Mouse (Mus musculus) intestine, embryonic 16.5 days (tissue): Measurements from ENCODE around the gene Mccc1. TPM values are rescaled to one million over a fixed set of nuclear protein-coding genes. Genes with fewer than 3 reads are reported as not detected.

Experiments used
- ATAC-seq: fragments of 200-750 bp; cut with Nextera tagmentation; 2 replicates; pipeline ENCODE4 v1.8.0; 2017; ENCODE audit warnings: moderate TSS enrichment, moderate library complexity
- H3K27ac ChIP-seq: fragments of 300-500 bp; sonication (generic); 2 replicates; pipeline ENCODE4 v1.5.1; 2014; ENCODE audit warnings: mild to moderate bottlenecking, low read length
- H3K27me3 ChIP-seq: fragments of 300-500 bp; sonication (generic); replicated peaks from 2 replicates; pipeline ENCODE4 v1.6.1; 2014; ENCODE audit warnings: low read length, control low read depth, mixed read lengths; ENCODE audit not compliant: control insufficient read depth, insufficient read depth
- H3K36me3 ChIP-seq: fragments of 300-500 bp; sonication (generic); 2 replicates; pipeline ENCODE4 v1.6.1; 2014; ENCODE audit warnings: low read length, control low read depth; ENCODE audit not compliant: control insufficient read depth, insufficient read depth
- H3K4me1 ChIP-seq: fragments of 300-500 bp; sonication (generic); 2 replicates; pipeline ENCODE4 v1.6.1; 2014; ENCODE audit warnings: low read length, control low read depth, mixed read lengths; ENCODE audit not compliant: control insufficient read depth, insufficient read depth
- H3K4me2 ChIP-seq: fragments of 300-500 bp; sonication (generic); 2 replicates; pipeline ENCODE4 v1.6.1; 2014; ENCODE audit warnings: low read depth, low read length, control low read depth
- H3K4me3 ChIP-seq: fragments of 300-500 bp; sonication (generic); 2 replicates; pipeline ENCODE4 v1.5.1; 2014; ENCODE audit warnings: mild to moderate bottlenecking, low read length
- H3K9ac ChIP-seq: fragments of 300-500 bp; sonication (generic); 2 replicates; pipeline ENCODE4 v1.6.1; 2014; ENCODE audit warnings: low read depth, low read length
- H3K9me3 ChIP-seq: fragments of 300-500 bp; sonication (generic); 2 replicates; pipeline ENCODE4 v1.6.1; 2016; ENCODE audit warnings: low read length, control low read depth; ENCODE audit not compliant: control insufficient read depth
- WGBS: fragments of 180-500 bp; shearing (Covaris S2); extraction: QIAGEN DNeasy Blood & Tissue Kit; methylation state at CpG from one replicate; pipeline ENCODE4 v1.1.7; 2014; 5-methylcytosine and 5-hydroxymethylcytosine counted together
- polyA plus RNA-seq: library from polyadenylated mRNA; unstranded; fragments of >200 nt; fragmentation: Nextera tagmentation; extraction: Ambion mirVana; gene quantifications from 2 replicates; pipeline ENCODE4 v1.2.1, GENCODE M21; 2015

Gene Mccc1
- 42.5 and 45.2 TPM in 2 replicates for polyA plus RNA-seq

DNA sequence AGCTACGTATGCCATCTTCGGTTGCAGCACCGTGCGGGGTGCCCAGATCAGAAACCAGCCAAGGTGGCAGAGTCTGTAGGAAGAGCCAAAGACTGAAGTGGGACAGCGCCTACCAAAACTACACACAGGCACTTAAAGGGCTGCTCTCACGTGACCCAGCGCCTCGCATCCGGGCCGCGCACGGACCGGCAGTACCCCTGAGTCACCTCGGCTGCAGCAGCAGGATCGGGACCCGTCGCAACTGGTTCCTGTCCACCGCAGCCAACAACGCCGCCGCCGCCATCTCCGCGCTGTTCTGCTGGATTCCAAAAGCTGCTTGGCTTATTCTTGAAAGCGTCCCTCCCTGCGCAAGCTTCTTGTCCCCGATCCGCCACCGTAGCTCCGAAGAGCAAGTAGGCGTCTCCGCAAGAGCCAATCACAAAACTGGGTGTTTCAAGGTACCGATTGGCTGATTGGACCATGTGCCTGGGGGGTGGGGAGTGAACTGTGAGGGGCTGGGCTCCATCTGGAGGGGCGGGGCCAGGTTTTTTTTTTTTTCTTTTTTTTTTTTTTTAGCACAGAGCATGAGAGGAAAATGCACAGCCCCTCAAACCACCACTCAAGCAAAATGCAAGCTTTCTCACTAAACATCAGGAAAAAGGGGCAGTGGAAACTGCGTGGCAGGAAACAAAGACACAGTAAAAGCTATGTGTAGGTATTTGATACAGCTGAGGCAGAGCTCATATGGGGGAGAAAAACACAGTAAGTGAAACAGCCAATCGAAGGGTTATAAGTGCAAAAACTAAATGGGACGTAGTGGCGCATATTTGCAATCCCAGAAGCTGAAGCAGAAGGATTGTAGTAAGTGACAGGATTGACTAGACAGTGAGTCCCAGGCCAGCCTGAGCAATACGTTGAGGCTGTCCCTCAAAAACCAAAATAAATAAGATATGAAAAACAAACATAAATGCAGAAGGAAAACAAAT is at the start of gene Mccc1:
Mccc1 (minus strand) TSS at position 404 of the 965 bp plus-strand sequence.
- H3K27me3 ChIP-seq = no peaks in the 10 kb centered on the region
- peak; percentile 100 for ATAC-seq
- H3K4me3 ChIP-seq = peak within 1 kb of the TSS; percentile 75
- peak within 1 kb of the TSS; percentile 76 for H3K27ac ChIP-seq
- H3K4me1 ChIP-seq = no peaks in the 10 kb centered on the region
- WGBS = 3% methylated on average over 39 of the region's 39 CpGs
- no peaks in the 10 kb centered on the region for H3K9me3 ChIP-seq
- H3K4me2 ChIP-seq = peak within 1 kb of the TSS; percentile 83
- peak within 1 kb of the TSS; percentile 77 for H3K9ac ChIP-seq
- no peaks in the 10 kb centered on the region for H3K36me3 ChIP-seq

DNA sequence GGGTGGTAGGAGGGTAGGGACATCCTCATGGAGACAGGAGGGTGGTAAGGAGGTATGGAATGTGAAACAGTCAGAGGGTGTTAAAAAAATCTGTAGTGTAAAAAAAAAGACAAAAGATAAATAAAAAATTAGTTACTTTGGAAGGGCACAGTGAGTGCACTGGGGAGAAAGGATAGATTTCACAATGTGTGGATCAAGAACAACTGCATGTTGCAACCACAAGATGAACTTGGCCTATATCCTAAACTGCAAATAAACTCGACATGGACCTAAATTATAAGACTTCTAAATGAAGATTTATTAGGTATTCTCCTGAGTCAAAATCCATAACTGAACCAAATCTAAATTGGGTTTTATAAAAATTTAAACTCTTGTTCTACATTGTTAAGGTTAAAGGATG is 48.6 kb upstream of the Mccc1 start:
- Histone ChIP-seq H3K4me2 (no peak overlapping the region), H3K9me3 (no peaks in the 10 kb centered on the region), H3K36me3 (no peaks in the 10 kb centered on the region), H3K9ac (no peak overlapping the region), H3K4me1 (no peaks in the 10 kb centered on the region), H3K27ac (no peak overlapping the region), H3K4me3 (no peak overlapping the region), H3K27me3 (no peaks in the 10 kb centered on the region)
- 66% methylated on average over 1 of the region's 1 CpGs for WGBS
- no peak for ATAC-seq

DNA sequence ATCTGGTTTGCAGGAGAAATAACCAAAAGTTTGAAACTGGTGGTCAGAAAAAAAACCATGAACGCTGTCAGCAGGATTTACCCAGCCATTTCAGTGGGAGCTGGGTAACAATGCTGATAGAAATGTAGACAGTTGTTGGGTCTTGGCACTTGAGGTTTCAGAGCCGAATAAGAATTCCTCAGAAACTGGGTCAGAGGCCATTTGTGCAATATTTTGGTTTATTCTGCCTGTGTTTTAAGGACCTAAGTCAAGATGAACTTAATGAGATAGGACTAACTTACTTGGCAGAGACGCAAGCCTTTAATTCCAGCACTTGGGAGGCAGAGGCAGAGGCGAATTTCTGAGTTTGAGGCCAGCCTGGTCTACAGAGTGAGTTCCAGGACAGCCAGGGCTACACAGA is 44.6 kb upstream of the Mccc1 start:
- no peak overlapping the region for H3K27ac ChIP-seq
- WGBS = 88% methylated on average over 4 of the region's 4 CpGs
- H3K9ac ChIP-seq = no peak overlapping the region
- no peaks in the 10 kb centered on the region for H3K9me3 ChIP-seq
- no peak overlapping the region for H3K4me3 ChIP-seq
- H3K27me3 ChIP-seq = no peaks in the 10 kb centered on the region
- no peaks in the 10 kb centered on the region for H3K36me3 ChIP-seq
- H3K4me2 ChIP-seq = no peak overlapping the region
- H3K4me1 ChIP-seq = no peaks in the 10 kb centered on the region
- ATAC-seq = no peak

DNA sequence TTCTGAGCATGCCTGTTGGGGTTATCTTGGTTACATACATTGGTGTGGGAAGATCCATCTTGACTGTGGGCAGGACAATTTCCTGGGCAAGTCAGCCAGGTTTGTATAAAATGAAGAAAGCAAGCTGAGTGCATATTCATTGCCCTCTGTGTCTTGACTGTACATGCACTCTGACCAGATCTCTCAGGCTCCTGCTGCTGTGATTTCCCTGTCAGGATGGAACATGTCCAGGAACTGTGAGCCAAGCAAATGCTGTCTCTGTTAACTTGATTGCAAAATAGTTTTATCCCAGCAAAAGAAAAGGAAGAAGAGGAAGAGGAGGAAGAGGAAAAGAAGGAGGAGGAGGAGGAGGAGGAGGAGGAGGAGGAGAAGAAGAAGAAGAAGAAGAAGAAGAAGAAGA is 44.0 kb upstream of the Mccc1 start:
- Histone ChIP-seq H3K9ac (no peak overlapping the region), H3K9me3 (no peaks in the 10 kb centered on the region), H3K4me2 (no peak overlapping the region), H3K27ac (no peak overlapping the region), H3K27me3 (no peaks in the 10 kb centered on the region), H3K36me3 (no peaks in the 10 kb centered on the region), H3K4me1 (no peaks in the 10 kb centered on the region), H3K4me3 (no peak overlapping the region)
- ATAC-seq = no peak

GRCm38 (mm10) chr3:36031740-36032510 is 31.4 kb upstream of the Mccc1 start:
- no peaks in the 10 kb centered on the region for H3K4me1 ChIP-seq
- no peak overlapping the region for H3K4me3 ChIP-seq
- H3K36me3 ChIP-seq = no peaks in the 10 kb centered on the region
- H3K27me3 ChIP-seq = no peaks in the 10 kb centered on the region
- no peak overlapping the region for H3K27ac ChIP-seq
- no peaks in the 10 kb centered on the region for H3K9me3 ChIP-seq
- no peak for ATAC-seq
- H3K9ac ChIP-seq = no peak overlapping the region
- 58% methylated on average over 6 of the region's 6 CpGs for WGBS
- no peak overlapping the region for H3K4me2 ChIP-seq

GRCm38 (mm10) chr3:36029993-36030392 is 29.5 kb upstream of the Mccc1 start:
- H3K4me1 ChIP-seq = no peaks in the 10 kb centered on the region
- no peaks in the 10 kb centered on the region for H3K36me3 ChIP-seq
- WGBS = 81% methylated on average over 4 of the region's 4 CpGs

GRCm38 (mm10) chr3:36025732-36026131 is 25.3 kb upstream of the Mccc1 start:
- Histone ChIP-seq H3K36me3 (no peaks in the 10 kb centered on the region), H3K4me1 (no peaks in the 10 kb centered on the region), H3K27me3 (no peaks in the 10 kb centered on the region), H3K9ac (no peak overlapping the region), H3K4me2 (no peak overlapping the region), H3K9me3 (no peaks in the 10 kb centered on the region), H3K4me3 (no peak overlapping the region), H3K27ac (no peak overlapping the region)
- no peak for ATAC-seq
- 82% methylated on average over 6 of the region's 6 CpGs for WGBS

More at GRCm38 (mm10) chr3:36029993-36030392, 29.5 kb upstream of the Mccc1 start:
- H3K9ac ChIP-seq = no peak overlapping the region
- H3K27ac ChIP-seq = no peak overlapping the region
- H3K4me2 ChIP-seq = no peak overlapping the region
- no peak for ATAC-seq
- no peaks in the 10 kb centered on the region for H3K9me3 ChIP-seq
- no peaks in the 10 kb centered on the region for H3K27me3 ChIP-seq
- no peak overlapping the region for H3K4me3 ChIP-seq

GRCm38 (mm10) chr3:36011239-36011638 is 10.8 kb upstream of the Mccc1 start:
- H3K27me3 ChIP-seq = no peaks in the 10 kb centered on the region
- H3K27ac ChIP-seq = no peak overlapping the region
- no peak for ATAC-seq
- no peak overlapping the region for H3K4me2 ChIP-seq
- H3K9me3 ChIP-seq = no peaks in the 10 kb centered on the region; the same call in 1 of the 2 replicates
- H3K4me3 ChIP-seq = no peak overlapping the region
- H3K4me1 ChIP-seq = no peaks in the 10 kb centered on the region
- H3K36me3 ChIP-seq = no peaks in the 10 kb centered on the region
- WGBS = 77% methylated on average over 3 of the region's 3 CpGs
- H3K9ac ChIP-seq = no peak overlapping the region

DNA sequence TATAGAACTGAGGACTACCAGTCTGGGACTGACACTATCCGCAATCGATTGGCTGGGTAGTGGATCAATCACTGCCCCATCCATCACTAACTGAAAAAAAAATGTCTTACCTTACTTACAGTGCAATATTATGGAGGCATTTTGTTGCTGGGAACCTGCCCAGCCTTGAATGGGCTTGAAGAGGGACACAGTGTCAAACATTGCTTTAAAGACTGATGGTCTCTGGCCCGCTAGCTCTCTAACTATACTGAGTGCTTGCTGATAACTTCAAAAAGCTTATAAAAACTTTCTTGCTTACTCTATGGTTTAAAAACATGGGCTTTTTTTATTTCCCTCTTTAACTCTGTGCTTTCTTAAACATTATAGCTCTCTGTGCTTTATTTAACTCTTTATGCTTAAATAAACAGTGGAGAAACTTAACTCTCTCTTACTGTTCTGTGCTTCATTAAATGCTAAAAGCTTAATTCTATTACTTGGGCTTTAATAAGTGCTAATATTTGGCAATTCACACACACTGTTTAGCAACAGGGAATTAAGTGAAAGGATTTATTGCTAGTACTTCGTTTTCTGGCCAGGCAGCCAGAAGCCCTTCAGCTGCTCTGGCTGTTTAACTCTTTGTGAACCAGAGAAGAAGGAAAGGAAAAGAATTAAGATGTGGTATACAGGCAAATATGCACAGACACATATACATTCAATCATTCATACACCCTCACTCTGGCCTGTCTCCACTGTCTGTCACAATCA is 8.1 kb upstream of the Mccc1 start:
- ATAC-seq = no peak
- Histone ChIP-seq H3K27ac (no peak overlapping the region), H3K27me3 (no peaks in the 10 kb centered on the region), H3K36me3 (no peaks in the 10 kb centered on the region), H3K4me2 (no peak overlapping the region), H3K9ac (no peak overlapping the region), H3K4me3 (no peak overlapping the region), H3K9me3 (no peaks in the 10 kb centered on the region; the same call in 1 of the 2 replicates), H3K4me1 (no peaks in the 10 kb centered on the region)
- 50% methylated on average over 4 of the region's 4 CpGs for WGBS
